Mouse (Mus musculus) adrenal gland, adult 18-20 months (tissue): ENCODE data around the gene Serpinb6b. TPM values are rescaled to one million over a fixed set of nuclear protein-coding genes. Genes with fewer than 3 reads are reported as not detected.

Source experiments
- DNase-seq, 2 experiments: peaks; one replicate each; pipeline ENCODE4 v3.0.0; 2021 to 2022; ENCODE audit warnings: low spot score in 2 of 2
- total RNA-seq, 2 experiments: library from RNA; stranded (reverse); gene quantifications; 1 replicate in 1 of 2; 2 replicates in 1 of 2; pipeline ENCODE4 v1.2.3; 2021

The Serpinb6b gene
- total RNA-seq, 2 experiments from 2014 or later, result 9.1 to 23.9 TPM

DNA sequence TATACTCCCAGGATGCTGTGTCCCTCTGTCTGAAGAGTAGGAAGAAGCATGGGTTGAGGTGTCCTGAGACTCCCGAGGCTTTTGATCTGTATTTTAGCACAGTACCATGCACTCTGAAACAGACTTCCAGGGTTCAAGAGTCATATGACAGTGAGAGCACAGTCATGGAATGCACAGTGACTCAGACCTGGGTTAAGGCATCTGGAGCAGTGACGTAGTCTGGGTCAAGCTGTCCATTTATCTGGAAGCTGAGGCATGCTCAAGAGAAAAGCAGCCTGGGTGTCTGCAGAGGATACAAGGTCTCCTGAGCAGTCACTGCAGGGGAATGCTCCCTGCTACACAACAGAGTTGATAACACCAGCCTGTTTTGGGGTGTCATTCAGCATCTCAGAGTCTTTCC, 63.5 kb downstream of the Serpinb6b start:
- peak in 1 of 2 experiments; percentile 38 for DNase-seq

Other genes with a start within 250 kb of the Serpinb6b start
- under 1 TPM in 1 of 2 experiments, not detected in 1; 0.26 TPM for gene Mylk4, start 181.3 kb upstream of the Serpinb6b start, total RNA-seq
- gene Wrnip1, start 163.2 kb upstream of the Serpinb6b start, total RNA-seq, result 10 to 100 TPM; 28.0 to 54.6 TPM
- gene D930007J09Rik, start 162.4 kb upstream of the Serpinb6b start, total RNA-seq, result not detected
- gene Serpinb1a, start 114.0 kb upstream of the Serpinb6b start, total RNA-seq, result 100 to 1,000 TPM in 1 of 2 experiments, 1 to 10 TPM in 1; 4.3 to 134 TPM
- gene Serpinb1c, start 67.0 kb upstream of the Serpinb6b start, total RNA-seq, result not detected
- gene Serpinb9, start 38.0 kb downstream of the Serpinb6b start, total RNA-seq, result 10 to 100 TPM; 18.6 to 19.3 TPM
- gene Serpinb9b, start 62.2 kb downstream of the Serpinb6b start, total RNA-seq, result under 1 TPM in 1 of 2 experiments, not detected in 1; 0.10 TPM
- gene Serpinb1b, start 113.4 kb downstream of the Serpinb6b start, total RNA-seq, result under 1 TPM in 1 of 2 experiments, not detected in 1; 0.30 TPM
- not detected for gene Serpinb9c, start 194.5 kb downstream of the Serpinb6b start, total RNA-seq
- not detected for gene Serpinb9d, start 227.8 kb downstream of the Serpinb6b start, total RNA-seq